Mouse (Mus musculus): ENCODE measurements at regions not wholly inside any gene's neighbourhood (a gene's known extent, or its start where the extent isn't known, plus 50 kb on each side); places are given as distances from the start of the nearest gene placed in this dataset.

GRCm38 (mm10) chr13:110881573-110881972 lies 373.2 kb upstream of the Actbl2 start:
- TF ChIP-seq MAFK (IDR thresholded peaks at IDR 0.05; ENCODE audit: borderline replicate concordance, low read depth, low read length) (no peak), CTCF (IDR thresholded peaks at IDR 0.05 in 2 of 3, conservative IDR thresholded peaks at IDR 0.05 in 1 of 3; ENCODE audit: control insufficient read depth in 1 of 3, insufficient read depth in 1 of 3, low read depth in 2 of 3, low read length in 3 of 3, poor library complexity in 1 of 3, severe bottlenecking in 1 of 3) (no peak), POLR2A (IDR thresholded peaks at IDR 0.05; ENCODE audit: control insufficient read depth in 1 of 2, insufficient read depth in 1 of 2, low read depth in 1 of 2, low read length in 2 of 2, poor library complexity in 1 of 2) (no peak), MYB (IDR thresholded peaks at IDR 0.05; ENCODE audit: low read depth, low read length) (no peak), RAD21 (IDR thresholded peaks at IDR 0.05; ENCODE audit: low read depth, low read length) (no peak), USF2 (IDR thresholded peaks at IDR 0.05; ENCODE audit: borderline replicate concordance in 1 of 2, insufficient read depth in 1 of 2, low read depth in 1 of 2, low read length in 2 of 2) (no peak), MAZ (IDR thresholded peaks at IDR 0.05; ENCODE audit: low read depth, low read length) (no peak), HCFC1 (IDR thresholded peaks at IDR 0.05; ENCODE audit: low read depth, low read length) (no peak), TAL1 (IDR thresholded peaks at IDR 0.05; ENCODE audit: low read length) (no peak), BHLHE40 (IDR thresholded peaks at IDR 0.05; ENCODE audit: borderline replicate concordance, low read depth, low read length) (no peak), GATA1 (IDR thresholded peaks at IDR 0.05; ENCODE audit: low read depth, low read length) (no peak), POLR2AphosphoS2 (IDR thresholded peaks at IDR 0.05; ENCODE audit: low read length) (no peak), TBP (IDR thresholded peaks at IDR 0.05; ENCODE audit: low read depth, low read length) (no peak), MYC (IDR thresholded peaks at IDR 0.05; ENCODE audit: low read depth, low read length) (no peak)
